28 mouse cellular contexts compared by ENCODE assay signal in genomic region chr2:163631223-163631622, GRCm38 (mm10).
"Had no signal": no experiment of that assay in that cellular context is flagged by ENCODE, and none has a peak within 500 bp of the region (broad histone marks: within the 10 kb centered on the region; RNA-seq: fewer than 3 reads in every experiment).

No protein-coding gene starts in this region.

- H3K4me2 ChIP-seq: embryonic facial prominence, embryonic 12.5 days; embryonic facial prominence, embryonic 13.5 days; embryonic facial prominence, embryonic 15.5 days; forebrain, embryonic 12.5 days; forebrain, embryonic 13.5 days; forebrain, embryonic 15.5 days had no signal

- DNase-seq: cerebellum, adult 2 months; cerebellum, adult 8-10 months; cerebellum, adult 9-10 months; cerebellum, adult 9-11 months; cerebellum, postnatal 10 days; cerebellum, postnatal 14 days; cerebellum, postnatal 25 days; cerebellum, postnatal 36 days; embryo, embryonic 11 days; forebrain, postnatal 0 days; gastrocnemius, adult 2 months; gastrocnemius, postnatal 10 days; gastrocnemius, postnatal 14 days; gastrocnemius, postnatal 25 days; gastrocnemius, postnatal 36 days; heart, adult 18-20 months; heart, adult 2 months had no signal

- H3K9me3 ChIP-seq: embryonic facial prominence, embryonic 10.5 days; embryonic facial prominence, embryonic 12.5 days; embryonic facial prominence, embryonic 13.5 days; embryonic facial prominence, embryonic 15.5 days; forebrain, embryonic 10.5 days; forebrain, embryonic 12.5 days; forebrain, embryonic 13.5 days; forebrain, embryonic 15.5 days had no signal

- H3K9ac ChIP-seq: embryonic facial prominence, embryonic 12.5 days; embryonic facial prominence, embryonic 13.5 days; embryonic facial prominence, embryonic 15.5 days; forebrain, embryonic 12.5 days; forebrain, embryonic 13.5 days; forebrain, embryonic 15.5 days; forebrain, postnatal 0 days had no signal

- H3K27me3 ChIP-seq: embryonic facial prominence, embryonic 12.5 days; embryonic facial prominence, embryonic 13.5 days; embryonic facial prominence, embryonic 15.5 days; forebrain, embryonic 12.5 days; forebrain, embryonic 13.5 days; forebrain, embryonic 15.5 days had no signal

- ATAC-seq: forebrain, embryonic 13.5 days; forebrain, embryonic 14.5 days; forebrain, embryonic 15.5 days; forebrain, embryonic 16.5 days; forebrain, postnatal 0 days had no signal

- H3K27ac ChIP-seq: embryonic facial prominence, embryonic 10.5 days; embryonic facial prominence, embryonic 12.5 days; embryonic facial prominence, embryonic 13.5 days; embryonic facial prominence, embryonic 15.5 days; forebrain, embryonic 10.5 days; forebrain, embryonic 12.5 days; forebrain, embryonic 13.5 days; forebrain, embryonic 15.5 days; gastrocnemius, adult 2 months; heart, adult 2 months had no signal

- H3K4me1 ChIP-seq: embryonic facial prominence, embryonic 10.5 days; embryonic facial prominence, embryonic 12.5 days; embryonic facial prominence, embryonic 13.5 days; embryonic facial prominence, embryonic 15.5 days; forebrain, embryonic 10.5 days; forebrain, embryonic 12.5 days; forebrain, embryonic 13.5 days; forebrain, embryonic 15.5 days had no signal

- H3K4me3 ChIP-seq: embryonic facial prominence, embryonic 10.5 days; embryonic facial prominence, embryonic 12.5 days; embryonic facial prominence, embryonic 13.5 days; embryonic facial prominence, embryonic 15.5 days; erythroblast, embryonic 14.5 days; forebrain, embryonic 10.5 days; forebrain, embryonic 12.5 days; forebrain, embryonic 13.5 days; forebrain, embryonic 15.5 days; gastrocnemius, adult 2 months; heart, adult 2 months had no signal
